ENCODE assay signal across 24 mouse cellular contexts in the genomic region with DNA sequence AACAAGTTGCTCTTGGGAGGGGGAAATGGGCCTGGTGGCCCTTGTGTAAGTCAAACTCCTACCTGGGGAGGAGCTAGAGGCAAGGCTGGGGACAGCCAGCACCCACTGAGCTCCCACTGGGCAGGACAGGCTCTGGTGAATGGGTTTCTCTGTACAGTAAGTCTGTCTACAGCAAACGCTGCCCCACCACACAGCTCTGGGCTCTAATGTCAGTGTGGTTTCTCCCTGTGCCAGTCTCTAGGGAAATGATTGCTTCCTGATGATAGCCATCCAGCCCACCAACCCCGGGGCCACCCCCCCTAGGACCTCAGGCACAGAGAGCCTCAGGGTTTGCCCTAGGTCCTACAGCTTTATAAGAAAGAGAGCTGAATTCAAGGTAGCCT. TPM values are rescaled to one million over a fixed set of nuclear protein-coding genes. Genes with fewer than 3 reads are reported as not detected.
DNase-seq lines count a peak whose midpoint lies in the region; ATAC-seq and TF ChIP-seq lines count a peak whose summit lies in the region.
"Had no signal": no experiment of that assay in that cellular context is flagged by ENCODE, and none has a peak within 500 bp of the region (broad histone marks: within the 10 kb centered on the region; RNA-seq: fewer than 3 reads in every experiment).

No protein-coding gene starts in this region.

- peaks cover 34% of the 10 kb centered on the region for H3K36me3 ChIP-seq in megakaryocyte, embryonic 14.5 days (replicated peaks; ENCODE audit: low read length)
- peaks cover 16% of the 10 kb centered on the region for H3K36me3 ChIP-seq in embryonic facial prominence, embryonic 10.5 days (replicated peaks)
- H3K36me3 ChIP-seq in hindbrain, postnatal 0 days (ENCODE audit: insufficient read depth, low read length), result peaks cover 1% of the 10 kb centered on the region; the same call in 1 of the 2 replicates

- ATAC-seq in megakaryocyte, adult 5-6 weeks (ENCODE audit: poor library complexity, severe bottlenecking), result no peak
- ATAC-seq in hindbrain, postnatal 0 days, result no peak
- ATAC-seq: intestine, postnatal 0 days; liver, embryonic 12.5 days had no signal

- peak overlapping the region; percentile 61 for H3K27ac ChIP-seq in embryonic facial prominence, embryonic 10.5 days (replicated peaks)
- no peak overlapping the region; the same call in 1 of the 2 replicates for H3K27ac ChIP-seq in hindbrain, postnatal 0 days
- H3K27ac ChIP-seq: heart, adult 2 months; liver, embryonic 12.5 days; lung, embryonic 15.5 days had no signal

- TF ChIP-seq CTCF in hindbrain, postnatal 0 days (IDR thresholded peaks at IDR 0.05; ENCODE audit: low read depth), result peak; percentile 7; the same call in 1 of the 2 replicates

- DNase-seq in embryonic facial prominence, embryonic 10.5 days (ENCODE audit: low spot score), result no peak
- DNase-seq in hindbrain, postnatal 0 days (ENCODE audit: low spot score), result no peak
- DNase-seq in naive thymus-derived CD4-positive, alpha-beta T cell, adult 2 months (ENCODE audit: low read depth), result peak; percentile 28
- no peak for DNase-seq in ovary, adult 18-20 months (ENCODE audit: low spot score)
- DNase-seq in kidney, postnatal 25 days, result no peak
- no peak for DNase-seq in urinary bladder, postnatal 10 days (ENCODE audit: low spot score)
- DNase-seq: cerebellum, adult 18-20 months; heart, adult 2 months; kidney, postnatal 14 days; left cerebral cortex, postnatal 4 days; thymus, postnatal 25 days had no signal

- no peaks in the 10 kb centered on the region for H3K9me3 ChIP-seq in megakaryocyte, embryonic 14.5 days
- no peaks in the 10 kb centered on the region for H3K9me3 ChIP-seq in embryonic facial prominence, embryonic 10.5 days
- H3K9me3 ChIP-seq in hindbrain, postnatal 0 days (ENCODE audit: low read length), result no peaks in the 10 kb centered on the region
- H3K9me3 ChIP-seq: G1E; liver, embryonic 12.5 days; lung, embryonic 15.5 days had no signal

- WGBS in embryonic facial prominence, embryonic 10.5 days, result 31% methylated on average over 2 of the region's 2 CpGs
- 52% methylated on average over 2 of the region's 2 CpGs for WGBS in hindbrain, postnatal 0 days

- H3K27me3 ChIP-seq in megakaryocyte, embryonic 14.5 days (replicated peaks), result peaks cover 61% of the 10 kb centered on the region
- peaks cover 12% of the 10 kb centered on the region for H3K27me3 ChIP-seq in embryonic facial prominence, embryonic 10.5 days (replicated peaks; ENCODE audit: low read depth, poor library complexity, severe bottlenecking)
- no peaks in the 10 kb centered on the region for H3K27me3 ChIP-seq in hindbrain, postnatal 0 days (ENCODE audit: insufficient read depth, low read length)
- H3K27me3 ChIP-seq: lung, embryonic 15.5 days had no signal

- peaks cover 46% of the 10 kb centered on the region for H3K4me1 ChIP-seq in megakaryocyte, embryonic 14.5 days
- H3K4me1 ChIP-seq in embryonic facial prominence, embryonic 10.5 days, result peaks cover 63% of the 10 kb centered on the region
- peaks cover 26% of the 10 kb centered on the region for H3K4me1 ChIP-seq in hindbrain, postnatal 0 days (ENCODE audit: insufficient read depth, low read length)

- no peak overlapping the region for H3K4me2 ChIP-seq in hindbrain, postnatal 0 days (ENCODE audit: low read depth, low read length)
- H3K4me2 ChIP-seq: liver, embryonic 12.5 days; lung, embryonic 15.5 days had no signal

- no peak overlapping the region for H3K9ac ChIP-seq in hindbrain, postnatal 0 days (replicated peaks; ENCODE audit: low read length)
- H3K9ac ChIP-seq: liver, embryonic 12.5 days; lung, embryonic 15.5 days had no signal

- peak overlapping the region; percentile 23 for H3K4me3 ChIP-seq in megakaryocyte, embryonic 14.5 days (replicated peaks)
- no peak overlapping the region for H3K4me3 ChIP-seq in embryonic facial prominence, embryonic 10.5 days
- H3K4me3 ChIP-seq in hindbrain, postnatal 0 days (ENCODE audit: low read length), result no peak overlapping the region
- H3K4me3 ChIP-seq: heart, adult 2 months; liver, embryonic 12.5 days; lung, embryonic 15.5 days had no signal

RNA-seq across cellular contexts. Expression of a gene that starts 1.0 kb away (rescaled TPM):
- polyA plus RNA-seq in megakaryocyte, embryonic 14.5 days (2012; ENCODE audit: insufficient read depth, low replicate concordance), result 0.17 TPM in 1 of 2 replicates, not detected in the other
- 0.57 and 0.65 TPM in 2 replicates for total RNA-seq in megakaryocyte, adult 5-6 weeks (2015)
- total RNA-seq in megakaryocyte, adult 5-6 weeks (2017), result 0.04 and 0.29 TPM in 2 replicates
- polyA plus RNA-seq in embryonic facial prominence, embryonic 10.5 days (2016; fragmentation: Nextera tagmentation; extraction: Ambion mirVana), result 0.19 and 0.20 TPM in 2 replicates
- not detected in 2 replicates for total RNA-seq in hindbrain, postnatal 0 days (2014; rRNA removed)
- polyA plus RNA-seq in hindbrain, postnatal 0 days (2015; fragmentation: Nextera tagmentation; extraction: Ambion mirVana), result 0.06 TPM in 1 of 2 replicates, not detected in the other
- total RNA-seq: adrenal gland, adult 18-20 months; gastrocnemius, adult 8-10 months; heart, adult 2 months; layer of hippocampus, postnatal 14 days; left cerebral cortex, postnatal 4 days had no signal
- polyA plus RNA-seq: cortical plate, adult 2 months; G1E; neural tube, embryonic 14.5 days; stomach, embryonic 16.5 days had no signal

RNA-seq across cellular contexts. Expression of a gene that starts 36.5 kb away (rescaled TPM):
- 0.02 TPM in 1 of 2 replicates, not detected in the other for polyA plus RNA-seq in megakaryocyte, embryonic 14.5 days (2012; ENCODE audit: insufficient read depth, low replicate concordance)
- not detected in 2 replicates for total RNA-seq in megakaryocyte, adult 5-6 weeks (2015)
- 0.04 TPM in 1 of 2 replicates, not detected in the other for total RNA-seq in megakaryocyte, adult 5-6 weeks (2017)
- 0.17 and 0.35 TPM in 2 replicates for polyA plus RNA-seq in embryonic facial prominence, embryonic 10.5 days (2016; fragmentation: Nextera tagmentation; extraction: Ambion mirVana)
- total RNA-seq in hindbrain, postnatal 0 days (2014; rRNA removed), result 27.3 and 28.9 TPM in 2 replicates
- 8.7 and 9.1 TPM in 2 replicates for polyA plus RNA-seq in hindbrain, postnatal 0 days (2015; fragmentation: Nextera tagmentation; extraction: Ambion mirVana)
- total RNA-seq: gastrocnemius, adult 8-10 months; heart, adult 2 months had no signal
- polyA plus RNA-seq: G1E; heart, adult 2 months; heart, embryonic 16.5 days; liver, embryonic 12.5 days; lung, embryonic 15.5 days had no signal
